Mouse (Mus musculus) limb, embryonic 13.5 days (tissue): ENCODE measurements around the gene Zbtb14. TPM values are rescaled to one million over a fixed set of nuclear protein-coding genes. Genes with fewer than 3 reads are reported as not detected.
A peak's percentile ranks its signal among the peaks of the same experiment; 100 is the strongest.

Experiments used
- ATAC-seq: fragments of 200-750 bp; cut with Nextera tagmentation; 2 replicates; pipeline ENCODE4 v1.8.0; 2017; ENCODE audit warnings: low read depth, moderate number of reproducible peaks, moderate TSS enrichment; ENCODE audit not compliant: low FRiP score
- H3K27ac ChIP-seq: fragments of 300-500 bp; sonication (generic); 2 replicates; pipeline ENCODE4 v1.5.1; 2015; ENCODE audit warnings: inconsistent platforms, mild to moderate bottlenecking, moderate library complexity
- H3K27me3 ChIP-seq: fragments of 300-500 bp; sonication (generic); 2 replicates; pipeline ENCODE4 v1.6.1; 2015; ENCODE audit warnings: mild to moderate bottlenecking, inconsistent platforms
- H3K36me3 ChIP-seq: fragments of 300-500 bp; sonication (generic); 2 replicates; pipeline ENCODE4 v1.6.1; 2015; ENCODE audit warnings: inconsistent platforms, mild to moderate bottlenecking, moderate library complexity
- H3K4me1 ChIP-seq: fragments of 300-500 bp; sonication (generic); 2 replicates; pipeline ENCODE4 v1.6.1; 2015; ENCODE audit warnings: inconsistent platforms
- H3K4me2 ChIP-seq: fragments of 300-500 bp; sonication (generic); replicated peaks from 2 replicates; pipeline ENCODE4 v1.6.1; 2015; ENCODE audit warnings: inconsistent platforms, mild to moderate bottlenecking, moderate library complexity
- H3K4me3 ChIP-seq: fragments of 300-500 bp; sonication (generic); 2 replicates; pipeline ENCODE4 v1.5.1; 2015; ENCODE audit warnings: moderate library complexity, mild to moderate bottlenecking, inconsistent platforms
- H3K9ac ChIP-seq: fragments of 300-500 bp; sonication (generic); 2 replicates; pipeline ENCODE4 v1.6.1; 2015; ENCODE audit warnings: mild to moderate bottlenecking, inconsistent platforms
- H3K9me3 ChIP-seq: fragments of 300-500 bp; sonication (generic); 2 replicates; pipeline ENCODE4 v1.6.1; 2016; ENCODE audit warnings: inconsistent platforms
- WGBS: fragments of 180-500 bp; shearing (Covaris S2); methylation state at CpG from one replicate; pipeline ENCODE4 v1.1.7; 2015; 5-methylcytosine and 5-hydroxymethylcytosine counted together
- polyA plus RNA-seq: library from polyadenylated mRNA; unstranded; fragments of >200 nt; fragmentation: Nextera tagmentation; extraction: Ambion mirVana; gene quantifications from 2 replicates; pipeline ENCODE4 v1.2.1, GENCODE M21; 2015

Zbtb14 gene
- polyA plus RNA-seq, 1 experiment from 2014 or later = 25.0 TPM

DNA sequence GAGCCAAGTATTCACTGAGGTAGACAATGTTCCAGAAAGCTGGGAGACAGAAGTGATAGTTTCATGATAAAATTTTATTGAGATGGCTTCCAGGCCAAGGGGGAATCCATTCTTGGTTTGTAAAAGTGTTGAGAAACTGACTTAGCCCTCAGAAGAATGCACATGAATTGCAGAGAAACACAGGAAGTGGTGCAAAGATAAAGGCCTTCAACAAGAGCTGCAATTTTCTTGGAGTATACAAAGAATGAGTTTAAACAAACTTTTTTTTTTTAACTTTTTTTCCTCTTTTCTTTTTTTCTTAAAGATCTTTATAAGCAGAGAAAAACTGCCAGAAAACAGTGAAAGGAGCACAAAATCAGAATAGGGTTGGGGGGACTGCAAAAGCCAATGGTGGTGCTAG is 33.3 kb downstream of the Zbtb14 start:
- Histone ChIP-seq H3K9ac (no peak overlapping the region; the same call in 1 of the 2 replicates), H3K4me2 (peak overlapping the region; percentile 71), H3K27me3 (no peaks in the 10 kb centered on the region), H3K27ac (no peak overlapping the region), H3K4me1 (peaks cover 16% of the 10 kb centered on the region), H3K4me3 (peak overlapping the region; percentile 77), H3K9me3 (no peaks in the 10 kb centered on the region), H3K36me3 (no peaks in the 10 kb centered on the region)
- no peak for ATAC-seq

DNA sequence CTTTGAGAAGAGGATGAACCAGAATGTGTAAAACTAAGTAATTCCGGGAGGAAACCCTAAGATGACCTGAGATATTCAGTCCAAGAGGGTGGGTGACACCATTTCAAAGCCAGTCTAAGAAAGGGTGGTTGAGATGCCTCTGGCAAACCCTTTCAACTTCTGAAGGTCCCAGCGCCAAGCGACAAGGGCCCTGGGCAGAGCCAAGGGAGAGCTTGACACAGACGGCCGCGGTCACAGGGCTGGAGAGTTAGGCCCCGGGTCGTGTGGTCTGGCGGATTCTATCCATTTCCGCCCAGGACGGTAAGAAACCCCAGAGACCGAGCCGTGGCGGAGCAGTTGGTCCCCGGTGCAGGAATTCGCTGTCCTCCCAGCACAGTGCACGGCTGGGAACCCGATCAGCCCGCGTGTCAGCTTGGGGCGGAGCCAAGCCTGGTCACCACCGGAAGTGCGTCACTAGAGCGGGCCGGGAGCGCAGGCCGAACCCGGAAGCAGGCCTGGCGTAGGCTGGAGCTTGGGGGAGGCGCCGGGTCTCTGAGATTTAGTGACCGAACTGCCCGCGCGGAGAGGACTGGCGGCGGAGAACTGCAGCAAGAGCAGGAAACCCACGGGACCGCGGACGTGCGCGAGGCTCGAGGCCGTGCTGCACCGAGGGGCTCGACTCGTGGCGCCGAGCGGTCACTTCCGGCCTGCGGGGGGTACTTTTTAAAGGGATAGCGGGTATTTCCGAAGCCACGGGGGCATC is 34.2 kb downstream of the Zbtb14 start:
- H3K4me1 ChIP-seq = peaks cover 16% of the 10 kb centered on the region
- peak overlapping the region; percentile 93 for H3K27ac ChIP-seq
- ATAC-seq = peak; percentile 98
- no peaks in the 10 kb centered on the region for H3K9me3 ChIP-seq
- H3K36me3 ChIP-seq = no peaks in the 10 kb centered on the region
- WGBS = under 1% methylated on average over 56 of the region's 56 CpGs
- H3K9ac ChIP-seq = peak overlapping the region; percentile 88
- H3K4me2 ChIP-seq = peak overlapping the region; percentile 71
- H3K4me3 ChIP-seq = peak overlapping the region; percentile 77
- H3K27me3 ChIP-seq = no peaks in the 10 kb centered on the region

DNA sequence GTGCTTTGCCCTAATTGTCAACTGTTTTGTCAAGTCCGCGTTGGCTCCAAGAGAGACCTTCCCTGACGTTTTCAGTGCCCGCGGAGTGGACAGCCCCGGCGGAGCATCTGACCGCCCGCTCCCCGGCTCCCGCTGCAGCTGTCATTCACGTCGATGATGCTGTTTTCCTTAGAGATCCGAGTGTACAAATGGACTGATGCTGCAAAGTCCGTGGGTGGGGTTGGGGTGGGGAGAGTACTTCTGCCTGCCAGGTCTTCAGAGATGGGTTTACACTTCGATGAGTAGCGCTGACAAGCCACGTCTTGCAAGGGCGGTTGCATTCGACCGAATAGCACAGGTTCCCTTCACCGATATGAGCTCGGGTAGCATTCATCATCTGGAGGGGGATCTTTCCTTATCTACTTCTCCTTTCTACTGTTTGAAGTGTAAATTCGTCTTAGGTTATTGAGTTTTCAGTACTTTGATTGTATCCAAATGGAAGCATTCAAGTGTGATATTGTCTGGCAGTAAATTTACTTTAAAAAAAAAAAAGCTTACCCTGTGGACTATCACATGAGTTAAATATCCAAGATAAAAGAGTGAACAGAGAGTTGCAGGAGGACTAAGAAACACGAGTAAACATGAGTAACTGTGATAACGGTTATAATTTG is 35.0 kb downstream of the Zbtb14 start:
- H3K9me3 ChIP-seq = no peaks in the 10 kb centered on the region
- H3K4me3 ChIP-seq = peak overlapping the region; percentile 77
- peak overlapping the region; percentile 93; the same call in 1 of the 2 replicates for H3K27ac ChIP-seq
- H3K9ac ChIP-seq = peak overlapping the region; percentile 88
- H3K27me3 ChIP-seq = no peaks in the 10 kb centered on the region
- H3K4me1 ChIP-seq = peaks cover 16% of the 10 kb centered on the region
- WGBS = 3% methylated on average over 26 of the region's 26 CpGs
- peak; percentile 43 for ATAC-seq
- no peaks in the 10 kb centered on the region for H3K36me3 ChIP-seq
- peak overlapping the region; percentile 71 for H3K4me2 ChIP-seq

DNA sequence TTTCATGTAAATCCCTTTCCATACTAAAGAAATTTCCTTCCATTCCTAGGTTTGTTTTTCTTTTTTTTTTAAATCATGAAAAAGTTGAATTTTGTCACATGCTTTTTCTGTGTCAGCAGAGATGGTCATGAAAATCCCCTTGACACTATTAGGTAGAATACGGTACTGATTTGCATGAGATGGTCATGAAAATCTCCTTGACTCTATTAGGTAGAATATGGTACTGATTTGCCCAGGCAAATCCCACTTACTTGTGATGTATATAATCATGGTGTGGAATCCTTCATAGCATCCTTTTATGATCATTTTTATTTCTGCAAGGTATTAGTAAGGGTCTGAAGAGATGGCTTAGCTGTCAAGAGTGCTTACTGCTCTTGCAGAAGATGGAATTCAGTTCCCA is 38.7 kb downstream of the Zbtb14 start:
- no peak for ATAC-seq
- Histone ChIP-seq H3K4me2 (no peak overlapping the region), H3K9me3 (no peaks in the 10 kb centered on the region), H3K27ac (no peak overlapping the region), H3K36me3 (no peaks in the 10 kb centered on the region), H3K27me3 (no peaks in the 10 kb centered on the region), H3K4me1 (peaks cover 8% of the 10 kb centered on the region), H3K4me3 (no peak overlapping the region), H3K9ac (no peak overlapping the region)
- 2% methylated on average over 1 of the region's 1 CpGs for WGBS

DNA sequence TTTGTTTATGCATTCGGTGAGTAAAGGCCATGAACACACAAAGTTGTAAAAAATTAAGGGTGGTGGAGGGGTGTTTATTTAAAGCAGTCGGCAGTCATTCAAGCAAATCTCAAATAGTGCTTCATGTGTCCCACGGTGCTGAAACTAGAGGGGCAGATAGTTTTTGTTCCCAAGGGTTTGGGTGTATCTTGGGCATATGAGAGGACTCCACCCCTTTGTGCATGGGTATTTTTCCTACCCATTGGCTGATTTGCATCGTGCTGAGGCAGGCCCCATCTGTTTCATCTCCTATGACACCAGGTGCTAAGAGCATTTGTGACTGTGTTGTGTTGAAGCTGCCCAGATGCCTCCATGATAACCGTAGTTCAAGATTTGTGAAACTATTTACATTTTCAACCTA is 55.0 kb downstream of the Zbtb14 start:
- WGBS = 68% methylated on average over 5 of the region's 5 CpGs
- no peak overlapping the region for H3K9ac ChIP-seq
- no peaks in the 10 kb centered on the region for H3K9me3 ChIP-seq
- peaks cover 65% of the 10 kb centered on the region for H3K27me3 ChIP-seq
- no peak overlapping the region for H3K4me2 ChIP-seq
- no peak for ATAC-seq
- H3K4me3 ChIP-seq = no peak overlapping the region
- peaks cover 14% of the 10 kb centered on the region for H3K4me1 ChIP-seq
- no peaks in the 10 kb centered on the region for H3K36me3 ChIP-seq
- no peak overlapping the region for H3K27ac ChIP-seq

DNA sequence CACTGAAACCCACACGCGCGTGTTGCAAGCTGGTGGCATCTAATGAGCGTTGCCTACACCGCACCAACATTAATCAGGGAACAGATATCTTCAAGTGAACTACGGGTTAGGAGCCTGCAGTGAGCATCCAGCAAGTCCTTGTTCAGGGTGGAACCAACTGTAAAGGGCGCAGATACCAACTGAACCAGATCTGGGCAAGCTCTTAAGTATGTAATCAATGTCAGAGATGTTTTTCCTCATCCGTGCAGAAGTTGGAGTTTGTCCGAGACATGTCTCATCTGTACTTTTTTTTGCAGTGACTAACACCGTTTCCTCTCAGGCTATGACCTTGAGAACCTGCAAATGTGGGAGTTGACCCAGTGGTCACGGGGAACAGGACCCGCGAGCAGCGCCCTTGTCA is 55.6 kb downstream of the Zbtb14 start:
- Histone ChIP-seq H3K36me3 (no peaks in the 10 kb centered on the region), H3K9me3 (no peaks in the 10 kb centered on the region), H3K4me3 (peak overlapping the region; percentile 40), H3K27ac (no peak overlapping the region), H3K27me3 (peaks cover 68% of the 10 kb centered on the region), H3K9ac (no peak overlapping the region), H3K4me2 (peak overlapping the region; percentile 69), H3K4me1 (peaks cover 14% of the 10 kb centered on the region)
- ATAC-seq = no peak
- 36% methylated on average over 14 of the region's 14 CpGs for WGBS

DNA sequence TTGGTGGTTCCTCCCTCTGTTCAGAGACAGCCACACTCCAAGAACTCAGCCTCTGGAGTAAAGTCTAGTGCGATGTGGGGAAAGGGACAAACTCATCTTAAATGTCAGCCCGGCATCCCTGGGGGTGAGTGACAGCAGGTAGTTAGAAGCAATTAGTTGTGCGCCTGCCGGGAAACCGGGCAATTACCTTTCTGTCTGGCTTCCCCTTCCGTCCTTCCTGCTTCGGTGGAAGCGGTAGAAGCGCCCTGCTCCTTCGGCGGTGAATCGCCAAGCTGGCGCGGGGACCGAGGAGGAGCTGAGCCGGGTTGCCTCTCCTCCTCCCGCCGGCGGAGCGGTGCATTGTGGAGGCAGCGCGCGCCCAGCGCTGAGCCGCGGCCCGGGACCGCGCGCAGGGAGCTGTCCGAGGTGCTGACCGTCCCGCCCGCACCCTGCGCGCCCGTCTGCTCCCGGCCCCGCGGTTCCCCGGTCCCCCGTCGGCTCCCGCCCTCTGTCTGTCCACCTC is 56.2 kb downstream of the Zbtb14 start, which contains the start of gene Akain1:
Akain1 (plus strand) TSS at position 337 of the 502 bp plus-strand sequence.
- ATAC-seq = peak; percentile 94
- H3K9ac ChIP-seq = no peak within 1 kb of the TSS

DNA sequence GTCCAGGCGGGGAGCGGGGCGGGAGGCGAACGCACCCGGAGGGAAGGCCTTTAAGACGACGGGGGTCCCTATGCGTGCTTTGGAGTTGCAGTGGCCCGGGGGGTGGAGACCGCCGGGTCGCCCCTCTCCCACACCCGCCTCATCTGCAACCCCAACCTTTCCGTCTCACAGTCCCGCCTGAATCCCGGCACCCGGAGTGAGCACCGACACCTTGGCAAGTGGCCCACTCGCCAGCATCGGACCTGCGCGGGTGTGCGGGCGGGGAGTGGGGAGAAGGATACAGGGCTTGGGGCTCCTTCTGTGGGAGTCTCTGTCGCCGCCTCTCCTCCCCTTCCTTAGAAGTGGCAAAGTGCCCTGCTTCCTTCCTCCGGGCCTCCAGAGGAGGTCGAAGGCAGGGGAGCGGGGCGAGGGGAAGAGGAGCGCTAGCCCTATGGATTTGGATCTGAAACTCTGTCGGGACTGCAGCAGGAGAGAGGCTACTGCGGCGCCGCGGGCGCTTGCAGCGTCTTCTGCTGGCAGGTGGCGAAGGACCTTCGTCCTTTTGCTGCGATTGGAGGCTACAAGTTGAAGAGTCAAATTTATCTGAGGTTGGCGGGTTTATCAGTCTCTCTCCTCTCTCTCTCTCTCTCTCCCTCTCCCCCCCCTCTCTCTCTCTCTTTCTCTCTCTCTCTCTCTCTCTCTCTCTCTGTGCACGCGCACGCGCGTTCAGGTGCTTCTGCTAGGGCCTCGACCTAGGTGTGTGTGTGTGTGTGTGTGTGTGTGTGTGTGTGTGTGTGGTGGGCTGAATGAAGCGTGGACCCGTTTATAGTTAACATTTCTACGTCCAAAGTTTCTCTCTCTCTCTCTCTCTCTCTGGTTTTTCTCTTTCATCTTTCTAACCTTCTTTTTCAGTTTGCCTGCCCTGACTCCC is 57.0 kb downstream of the Zbtb14 start:
- 1% methylated on average over 52 of the region's 52 CpGs for WGBS
- peak overlapping the region; percentile 69 for H3K4me2 ChIP-seq
- H3K4me3 ChIP-seq = peak overlapping the region; percentile 40
- peak; percentile 72 for ATAC-seq
- peaks cover 74% of the 10 kb centered on the region for H3K27me3 ChIP-seq
- no peak overlapping the region for H3K27ac ChIP-seq
- no peak overlapping the region for H3K9ac ChIP-seq
- no peaks in the 10 kb centered on the region for H3K9me3 ChIP-seq
- H3K36me3 ChIP-seq = no peaks in the 10 kb centered on the region
- H3K4me1 ChIP-seq = peaks cover 14% of the 10 kb centered on the region

More for the DNA sequence above, 56.2 kb downstream of the Zbtb14 start, which contains the start of gene Akain1:
- Histone ChIP-seq H3K4me1 (peaks cover 14% of the 10 kb centered on the region), H3K4me2 (peak within 1 kb of the TSS; percentile 69), H3K27me3 (peaks cover 74% of the 10 kb centered on the region), H3K36me3 (no peaks in the 10 kb centered on the region), H3K27ac (no peak within 1 kb of the TSS), H3K4me3 (peak within 1 kb of the TSS; percentile 40), H3K9me3 (no peaks in the 10 kb centered on the region)
- 0% methylated on average over 29 of the region's 44 CpGs for WGBS

Other genes starting within 250 kb of the Zbtb14 start
- not detected in 2 replicates for gene Akain1, start 56.3 kb downstream of the Zbtb14 start, polyA plus RNA-seq